14 mouse cellular contexts compared by ENCODE assay signal in genomic region chr7:120862196-120862595, GRCm38 (mm10). TPM values are rescaled to one million over a fixed set of nuclear protein-coding genes. Genes with fewer than 3 reads are reported as not detected.
DNase-seq lines count a peak whose midpoint lies in the region; ATAC-seq and TF ChIP-seq lines count a peak whose summit lies in the region.
"Had no signal": no experiment of that assay in that cellular context is flagged by ENCODE, and none has a peak within 500 bp of the region (broad histone marks: within the 10 kb centered on the region; RNA-seq: fewer than 3 reads in every experiment).

No protein-coding gene starts in this region.

- no peak for TF ChIP-seq CTCF in liver, adult 2 months (IDR thresholded peaks at IDR 0.05; ENCODE audit: low read depth, low read length)
- no peak for TF ChIP-seq CTCF in stomach, postnatal 0 days (IDR thresholded peaks at IDR 0.05; ENCODE audit: low read depth)

- H3K9me3 ChIP-seq in erythroblast, embryonic 14.5 days (ENCODE audit: control insufficient read depth, low read length): no peaks in the 10 kb centered on the region
- H3K9me3 ChIP-seq in limb, embryonic 12.5 days: no peaks in the 10 kb centered on the region
- H3K9me3 ChIP-seq in stomach, postnatal 0 days (ENCODE audit: control insufficient read depth, low read length): no peaks in the 10 kb centered on the region
- H3K9me3 ChIP-seq: hindbrain, embryonic 13.5 days; neural tube, embryonic 12.5 days had no signal

- peak overlapping the region; percentile 26; the same call in 1 of the 2 replicates for H3K4me2 ChIP-seq in limb, embryonic 12.5 days
- H3K4me2 ChIP-seq in stomach, postnatal 0 days (replicated peaks; ENCODE audit: low read depth): no peak overlapping the region
- H3K4me2 ChIP-seq: hindbrain, embryonic 13.5 days; neural tube, embryonic 12.5 days had no signal

- no peaks in the 10 kb centered on the region for H3K27me3 ChIP-seq in erythroblast, embryonic 14.5 days (ENCODE audit: control insufficient read depth)
- H3K27me3 ChIP-seq in liver, adult 2 months (ENCODE audit: control insufficient read depth, insufficient read depth, low read length): no peaks in the 10 kb centered on the region
- H3K27me3 ChIP-seq in limb, embryonic 12.5 days: no peaks in the 10 kb centered on the region
- no peaks in the 10 kb centered on the region for H3K27me3 ChIP-seq in stomach, postnatal 0 days (ENCODE audit: control insufficient read depth, insufficient read depth, low read length)
- H3K27me3 ChIP-seq: hindbrain, embryonic 13.5 days; neural tube, embryonic 12.5 days had no signal

- peaks cover 96% of the 10 kb centered on the region for H3K4me1 ChIP-seq in erythroblast, embryonic 14.5 days (ENCODE audit: control insufficient read depth)
- H3K4me1 ChIP-seq in liver, adult 2 months (ENCODE audit: control insufficient read depth, insufficient read depth, low read length): no peaks in the 10 kb centered on the region; the same call in 1 of the 2 replicates
- peaks cover 66% of the 10 kb centered on the region for H3K4me1 ChIP-seq in limb, embryonic 12.5 days (replicated peaks)
- H3K4me1 ChIP-seq in stomach, postnatal 0 days (replicated peaks; ENCODE audit: control insufficient read depth, insufficient read depth): peaks cover 11% of the 10 kb centered on the region

- WGBS in liver, adult 2 months: 24% methylated on average over 3 of the region's 3 CpGs
- 11% methylated on average over 3 of the region's 3 CpGs for WGBS in limb, embryonic 12.5 days
- WGBS in stomach, postnatal 0 days: 37% methylated on average over 3 of the region's 3 CpGs

- peak; percentile 67 for DNase-seq in liver, adult 2 months (ENCODE audit: extremely low read depth, low read depth, low spot score)
- DNase-seq in liver: no peak
- DNase-seq in stomach, postnatal 0 days (ENCODE audit: low spot score): no peak
- no peak for DNase-seq in right cerebral cortex, adult 2 months (ENCODE audit: low spot score in 2 of 2)
- DNase-seq in layer of hippocampus, adult 8-10 months (ENCODE audit: low spot score in 2 of 2): no peak
- DNase-seq: cerebellum, adult 11-12 months; kidney, postnatal 25 days had no signal

- no peak for TF ChIP-seq POLR2A in liver, adult 2 months (IDR thresholded peaks at IDR 0.05; ENCODE audit: extremely low read depth, insufficient read depth, low read length)

- peaks cover 95% of the 10 kb centered on the region for H3K36me3 ChIP-seq in erythroblast, embryonic 14.5 days (ENCODE audit: control insufficient read depth)
- peaks cover 2% of the 10 kb centered on the region; the same call in 1 of the 2 replicates for H3K36me3 ChIP-seq in liver, adult 2 months (ENCODE audit: control insufficient read depth, insufficient read depth, low read length)
- H3K36me3 ChIP-seq in limb, embryonic 12.5 days: peaks cover 17% of the 10 kb centered on the region
- peaks cover 7% of the 10 kb centered on the region; the same call in 1 of the 2 replicates for H3K36me3 ChIP-seq in stomach, postnatal 0 days (ENCODE audit: control insufficient read depth, insufficient read depth, low read length)

- H3K79me2 ChIP-seq in liver, adult 2 months (ENCODE audit: control insufficient read depth, insufficient read depth, low read length): peaks cover 4% of the 10 kb centered on the region; the same call in 1 of the 2 replicates

- TF ChIP-seq EP300 in stomach, postnatal 0 days (optimal IDR thresholded peaks at IDR 0.05): no peak

- H3K4me3 ChIP-seq in erythroblast, embryonic 14.5 days (replicated peaks): peak overlapping the region; percentile 54
- no peak overlapping the region for H3K4me3 ChIP-seq in liver, adult 2 months (ENCODE audit: insufficient read depth, low read depth, low read length)
- H3K4me3 ChIP-seq in limb, embryonic 12.5 days (replicated peaks): no peak overlapping the region
- no peak overlapping the region for H3K4me3 ChIP-seq in stomach, postnatal 0 days (ENCODE audit: low read depth, low read length)
- H3K4me3 ChIP-seq: hindbrain, embryonic 13.5 days; neural tube, embryonic 12.5 days had no signal

- no peak for ATAC-seq in erythroblast, adult 5-6 weeks (replicated peaks; ENCODE audit: low FRiP score, poor library complexity, severe bottlenecking)
- ATAC-seq in limb, embryonic 12.5 days (ENCODE audit: insufficient number of reproducible peaks, insufficient read depth, low FRiP score, low TSS enrichment, low read depth): no peak
- ATAC-seq in stomach, postnatal 0 days (ENCODE audit: low FRiP score, low TSS enrichment): no peak

- H3K27ac ChIP-seq in liver, adult 2 months (replicated peaks; ENCODE audit: insufficient read depth, low read depth, low read length): no peak overlapping the region
- peak overlapping the region; percentile 75 for H3K27ac ChIP-seq in limb, embryonic 12.5 days
- peak overlapping the region; percentile 69; the same call in 1 of the 2 replicates for H3K27ac ChIP-seq in stomach, postnatal 0 days (replicated peaks)
- H3K27ac ChIP-seq: hindbrain, embryonic 13.5 days; neural tube, embryonic 12.5 days had no signal

- no peak overlapping the region for H3K9ac ChIP-seq in liver, adult 2 months (ENCODE audit: low read depth, low read length)
- no peak overlapping the region for H3K9ac ChIP-seq in limb, embryonic 12.5 days (replicated peaks)
- no peak overlapping the region for H3K9ac ChIP-seq in stomach, postnatal 0 days (ENCODE audit: low read length)
- H3K9ac ChIP-seq: hindbrain, embryonic 13.5 days; neural tube, embryonic 12.5 days had no signal

RNA-seq across cellular contexts. Expression of gene Eef2k, which starts 19.6 kb away (rescaled TPM):
- polyA plus RNA-seq in erythroblast, embryonic 14.5 days (2012): 24.6 and 28.0 TPM in 2 replicates
- total RNA-seq in erythroblast, adult 5-6 weeks (2015; ENCODE audit: low replicate concordance): 12.3 and 24.0 TPM in 2 replicates
- total RNA-seq in erythroblast, adult 5-6 weeks (2017; ENCODE audit: low replicate concordance): 77.4 and 97.0 TPM in 2 replicates
- total RNA-seq in liver, adult 2 months (2014; rRNA removed): 6.5 and 8.3 TPM in 2 replicates
- 6.4 and 7.4 TPM in 2 replicates for polyA plus RNA-seq in liver, adult 2 months (2012; rRNA removed)
- polyA plus RNA-seq in limb, embryonic 12.5 days (2016; fragmentation: Nextera tagmentation; extraction: Ambion mirVana): 31.5 and 31.8 TPM in 2 replicates
- polyA plus RNA-seq in stomach, postnatal 0 days (2015; fragmentation: Nextera tagmentation; extraction: Ambion mirVana): 39.9 and 42.0 TPM in 2 replicates
- total RNA-seq in layer of hippocampus, adult 8-10 months (2022): 10 to 100 TPM; 28.4 to 35.9 (median 32.0) TPM

RNA-seq across cellular contexts. Expression of gene Gm5737, which starts 50.0 kb away (rescaled TPM):
- polyA plus RNA-seq in erythroblast, embryonic 14.5 days (2012): not detected in 2 replicates
- not detected in 2 replicates for total RNA-seq in erythroblast, adult 5-6 weeks (2015; ENCODE audit: low replicate concordance)
- total RNA-seq in erythroblast, adult 5-6 weeks (2017; ENCODE audit: low replicate concordance): not detected in 2 replicates
- not detected in 2 replicates for total RNA-seq in liver, adult 2 months (2014; rRNA removed)
- polyA plus RNA-seq in liver, adult 2 months (2012; rRNA removed): not detected in 2 replicates
- polyA plus RNA-seq in limb, embryonic 12.5 days (2016; fragmentation: Nextera tagmentation; extraction: Ambion mirVana): not detected in 2 replicates
- polyA plus RNA-seq in stomach, postnatal 0 days (2015; fragmentation: Nextera tagmentation; extraction: Ambion mirVana): not detected in 2 replicates
- under 1 TPM in 1 of 4 experiments, not detected in 3; 0.33 TPM for total RNA-seq in layer of hippocampus, adult 8-10 months (2022)
- total RNA-seq: left cerebral cortex, postnatal 36 days; megakaryocyte-erythroid progenitor cell, adult 5-6 weeks had no signal
- polyA plus RNA-seq: hindbrain, embryonic 13.5 days; neural tube, embryonic 12.5 days had no signal

RNA-seq across cellular contexts. Expression of gene Polr3e, which starts 55.3 kb away (rescaled TPM):
- 0.34 and 0.48 TPM in 2 replicates for polyA plus RNA-seq in erythroblast, embryonic 14.5 days (2012)
- total RNA-seq in erythroblast, adult 5-6 weeks (2015; ENCODE audit: low replicate concordance): 3.1 and 3.3 TPM in 2 replicates
- 1.5 and 6.2 TPM in 2 replicates for total RNA-seq in erythroblast, adult 5-6 weeks (2017; ENCODE audit: low replicate concordance)
- total RNA-seq in liver, adult 2 months (2014; rRNA removed): 4.7 and 6.7 TPM in 2 replicates
- 6.6 and 8.7 TPM in 2 replicates for polyA plus RNA-seq in liver, adult 2 months (2012; rRNA removed)
- 43.9 and 45.0 TPM in 2 replicates for polyA plus RNA-seq in limb, embryonic 12.5 days (2016; fragmentation: Nextera tagmentation; extraction: Ambion mirVana)
- polyA plus RNA-seq in stomach, postnatal 0 days (2015; fragmentation: Nextera tagmentation; extraction: Ambion mirVana): 16.1 and 17.7 TPM in 2 replicates
- total RNA-seq in layer of hippocampus, adult 8-10 months (2022): 10 to 100 TPM; 26.5 to 30.1 (median 29.6) TPM
